Mouse (Mus musculus) kidney, embryonic 15.5 days (tissue): ENCODE measurements around the gene G6pc3. TPM values are rescaled to one million over a fixed set of nuclear protein-coding genes. Genes with fewer than 3 reads are reported as not detected.

ENCODE experiments used
- ATAC-seq: fragments of 200-750 bp; cut with Nextera tagmentation; replicated peaks from 2 replicates; pipeline ENCODE4 v1.8.0; 2017; ENCODE audit warnings: moderate TSS enrichment; ENCODE audit not compliant: low FRiP score
- H3K27ac ChIP-seq: fragments of 300-500 bp; sonication (generic); 2 replicates; pipeline ENCODE4 v1.5.1; 2015; ENCODE audit warnings: mild to moderate bottlenecking, inconsistent platforms
- H3K27me3 ChIP-seq: fragments of 300-500 bp; sonication (generic); 2 replicates; pipeline ENCODE4 v1.6.1; 2015; ENCODE audit warnings: inconsistent platforms
- H3K36me3 ChIP-seq: fragments of 300-500 bp; sonication (generic); 2 replicates; pipeline ENCODE4 v1.6.1; 2015; ENCODE audit warnings: inconsistent platforms
- H3K4me1 ChIP-seq: fragments of 300-500 bp; sonication (generic); 2 replicates; pipeline ENCODE4 v1.6.1; 2015; ENCODE audit warnings: inconsistent platforms
- H3K4me2 ChIP-seq: fragments of 300-500 bp; sonication (generic); 2 replicates; pipeline ENCODE4 v1.6.1; 2015; ENCODE audit warnings: moderate library complexity, mild to moderate bottlenecking, inconsistent platforms
- H3K4me3 ChIP-seq: fragments of 300-500 bp; sonication (generic); replicated peaks from 2 replicates; pipeline ENCODE4 v1.5.1; 2015; ENCODE audit warnings: mild to moderate bottlenecking, inconsistent platforms
- H3K9ac ChIP-seq: fragments of 300-500 bp; sonication (generic); 2 replicates; pipeline ENCODE4 v1.6.1; 2015; ENCODE audit warnings: mild to moderate bottlenecking, inconsistent platforms
- H3K9me3 ChIP-seq: fragments of 300-500 bp; sonication (generic); replicated peaks from 2 replicates; pipeline ENCODE4 v1.6.1; 2016; ENCODE audit warnings: inconsistent platforms
- WGBS: fragments of 180-500 bp; shearing (Covaris S2); methylation state at CpG from one replicate; pipeline ENCODE4 v1.1.7; 2015; ENCODE audit warnings: mixed read lengths; 5-methylcytosine and 5-hydroxymethylcytosine counted together
- polyA plus RNA-seq: library from polyadenylated mRNA; unstranded; fragments of >200 nt; fragmentation: Nextera tagmentation; extraction: Ambion mirVana; gene quantifications from 2 replicates; pipeline ENCODE4 v1.2.1, GENCODE M21; 2015

The G6pc3 gene
- polyA plus RNA-seq, 1 experiment from 2014 or later = 43.4 TPM

DNA sequence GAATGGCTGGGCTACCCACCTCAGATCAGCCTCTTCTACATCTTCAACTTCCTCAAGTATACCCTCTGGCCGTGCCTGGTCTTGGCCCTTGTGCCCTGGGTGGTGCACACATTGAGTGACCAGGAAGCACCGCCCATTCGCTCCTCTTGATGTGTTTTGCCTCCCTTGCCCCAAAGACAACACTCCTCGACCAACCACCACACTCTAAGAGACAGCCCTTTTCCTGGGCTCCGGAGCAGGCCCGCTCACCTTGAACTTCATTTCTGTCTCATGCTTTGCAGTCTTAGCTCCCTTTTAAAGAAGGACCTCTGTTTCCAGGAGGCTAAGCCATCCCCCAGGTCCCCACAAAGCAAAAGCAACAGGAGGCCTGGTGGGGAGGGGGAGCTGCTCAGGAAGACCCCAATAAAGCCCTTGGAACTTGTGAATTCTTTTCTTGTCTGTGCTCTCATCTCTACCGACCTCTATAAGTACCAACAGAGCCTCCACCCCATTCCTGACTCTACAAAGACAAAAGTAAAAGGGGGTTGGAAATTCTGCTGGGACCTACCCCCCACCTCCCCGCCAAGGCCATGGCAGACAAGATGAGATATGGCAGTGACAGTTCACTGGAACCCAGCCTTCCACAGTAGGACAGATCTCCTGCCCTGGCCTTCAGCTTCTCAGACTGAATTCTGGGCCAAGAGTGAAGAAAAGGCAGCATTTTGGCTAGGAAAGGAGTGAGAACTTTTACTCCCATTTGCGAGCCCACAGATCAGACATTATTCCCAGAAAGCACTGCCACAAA, 4.4 kb downstream of the G6pc3 start:
- Histone ChIP-seq H3K27ac (no peak overlapping the region), H3K4me1 (peaks cover 22% of the 10 kb centered on the region), H3K4me2 (no peak overlapping the region), H3K4me3 (no peak overlapping the region), H3K36me3 (peaks cover 70% of the 10 kb centered on the region), H3K9ac (no peak overlapping the region), H3K9me3 (no peaks in the 10 kb centered on the region), H3K27me3 (no peaks in the 10 kb centered on the region)
- ATAC-seq = no peak
- 76% methylated on average over 9 of the region's 9 CpGs for WGBS

DNA sequence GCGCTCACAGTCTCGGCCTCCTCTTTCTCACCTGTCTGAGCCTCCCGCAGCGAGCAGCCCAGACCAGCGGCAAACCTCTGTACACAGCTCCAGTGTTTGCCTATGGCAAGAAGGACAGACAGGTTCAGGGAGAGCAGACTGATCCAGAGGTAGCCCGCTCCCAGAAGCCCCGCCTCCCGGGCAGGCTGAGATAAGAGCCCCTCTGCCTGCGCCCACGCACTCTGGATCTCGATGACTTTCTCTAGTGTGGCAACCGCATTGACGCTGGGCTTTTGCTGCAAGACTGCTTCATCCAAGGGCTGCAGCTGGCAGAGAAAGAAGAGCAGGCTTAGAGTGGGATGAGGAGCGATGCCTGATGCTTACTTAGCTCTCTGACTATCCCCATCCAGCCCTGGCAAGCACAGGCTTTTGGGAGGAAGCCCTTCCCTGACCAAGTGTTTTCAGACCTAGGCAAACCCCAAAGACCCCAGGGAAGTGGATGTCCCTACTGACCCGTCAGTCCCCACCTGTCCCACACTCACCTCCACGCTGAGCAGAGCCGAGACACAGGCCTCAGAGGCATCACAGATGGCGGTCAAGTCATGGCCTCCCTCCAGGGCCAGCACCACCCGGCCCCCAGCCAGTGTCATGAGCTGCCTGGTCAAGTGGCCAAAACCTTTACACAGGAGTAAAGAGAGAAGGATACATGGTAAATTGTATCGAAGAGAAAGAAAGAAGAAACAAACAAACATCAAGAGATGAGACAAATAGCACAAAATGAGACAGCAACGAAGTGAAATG, 6.8 kb downstream of the G6pc3 start:
- Histone ChIP-seq H3K4me2 (no peak overlapping the region), H3K9me3 (no peaks in the 10 kb centered on the region), H3K27ac (no peak overlapping the region), H3K4me3 (no peak overlapping the region), H3K9ac (no peak overlapping the region), H3K27me3 (no peaks in the 10 kb centered on the region), H3K4me1 (peaks cover 18% of the 10 kb centered on the region), H3K36me3 (peaks cover 94% of the 10 kb centered on the region)
- WGBS = 83% methylated on average over 21 of the region's 21 CpGs
- no peak for ATAC-seq

DNA sequence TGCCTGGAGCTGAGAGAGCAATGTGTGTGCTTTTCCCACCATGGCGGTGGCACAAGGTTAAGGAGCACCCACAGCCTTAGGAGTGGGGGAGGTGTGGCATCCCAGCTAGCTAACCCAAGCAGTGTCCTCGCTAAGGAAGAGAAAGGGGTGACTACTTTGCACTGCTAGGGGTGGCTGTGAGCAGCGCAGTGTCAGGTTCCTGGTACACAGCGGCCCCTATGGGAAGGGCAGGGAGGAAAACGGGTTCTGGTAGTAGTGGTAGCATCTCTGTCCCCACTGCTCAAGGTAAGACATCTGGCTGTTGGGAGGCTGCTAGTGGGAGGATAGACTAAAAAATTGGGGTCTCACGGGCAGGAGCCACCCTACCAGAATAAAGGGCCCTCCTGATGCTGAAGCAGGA, 8.8 kb downstream of the G6pc3 start:
- 69% methylated on average over 6 of the region's 6 CpGs for WGBS

DNA sequence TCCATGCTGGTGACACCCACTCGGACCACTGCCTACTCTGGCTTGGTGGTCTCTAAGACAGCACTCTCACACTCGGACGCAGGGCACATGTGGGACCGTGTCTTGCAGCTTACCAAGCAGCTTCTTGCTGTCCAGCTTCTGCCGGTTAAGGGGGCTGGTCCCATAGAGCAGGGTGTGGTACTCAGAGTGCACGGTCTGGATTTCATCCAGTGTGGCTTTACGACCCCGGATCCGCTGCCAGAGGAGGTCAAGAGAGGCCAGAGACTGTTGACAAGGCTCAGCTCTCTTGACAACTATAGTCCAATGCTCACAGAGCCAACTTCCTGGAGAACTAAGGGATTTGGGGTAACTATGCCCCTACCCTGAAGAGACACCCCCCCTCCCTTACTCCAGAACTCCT, 10.4 kb downstream of the G6pc3 start:
- H3K27ac ChIP-seq = no peak overlapping the region
- H3K9ac ChIP-seq = no peak overlapping the region
- WGBS = 39% methylated on average over 9 of the region's 9 CpGs
- H3K36me3 ChIP-seq = peaks cover 98% of the 10 kb centered on the region
- no peak overlapping the region for H3K4me3 ChIP-seq
- ATAC-seq = 0 out of 2 replicates have a peak, but pooled peaks have one; percentile 3
- peaks cover 16% of the 10 kb centered on the region for H3K4me1 ChIP-seq
- no peak overlapping the region for H3K4me2 ChIP-seq
- H3K9me3 ChIP-seq = no peaks in the 10 kb centered on the region
- no peaks in the 10 kb centered on the region for H3K27me3 ChIP-seq

More for the DNA sequence above, 8.8 kb downstream of the G6pc3 start:
- H3K9me3 ChIP-seq = no peaks in the 10 kb centered on the region
- no peak overlapping the region for H3K4me2 ChIP-seq
- H3K4me1 ChIP-seq = peaks cover 16% of the 10 kb centered on the region
- H3K27ac ChIP-seq = no peak overlapping the region
- H3K4me3 ChIP-seq = no peak overlapping the region
- ATAC-seq = no peak
- no peaks in the 10 kb centered on the region for H3K27me3 ChIP-seq
- no peak overlapping the region for H3K9ac ChIP-seq
- peaks cover 98% of the 10 kb centered on the region for H3K36me3 ChIP-seq

DNA sequence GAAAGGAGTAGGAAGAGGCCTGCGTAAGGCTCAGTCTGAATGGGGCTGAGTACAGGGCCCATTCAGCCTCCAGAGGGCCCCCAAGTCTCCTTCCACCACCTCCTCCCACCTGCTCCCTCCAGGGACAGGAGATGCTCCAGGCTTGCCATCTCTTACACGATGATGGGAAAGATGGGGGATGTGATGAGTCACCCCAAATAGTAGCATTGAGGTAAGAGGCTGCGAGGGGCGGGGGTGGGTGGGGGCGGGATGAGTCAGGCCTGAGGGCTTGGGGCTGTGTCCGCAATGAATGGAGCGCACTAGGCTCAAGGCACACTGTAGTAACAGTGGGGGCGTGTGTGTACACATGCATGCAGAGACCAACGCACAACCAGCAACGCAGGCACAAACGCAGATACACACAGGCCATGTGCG, 12.0 kb downstream of the G6pc3 start:
- 81% methylated on average over 12 of the region's 12 CpGs for WGBS
- peak; percentile 27; the same call in 1 of the 2 replicates for ATAC-seq
- H3K4me2 ChIP-seq = no peak overlapping the region
- peaks cover 18% of the 10 kb centered on the region for H3K4me1 ChIP-seq
- H3K27me3 ChIP-seq = 0 out of 2 replicates have a peak, but pooled peaks cover 3% of the 10 kb centered on the region
- no peak overlapping the region for H3K4me3 ChIP-seq
- no peaks in the 10 kb centered on the region for H3K9me3 ChIP-seq
- no peak overlapping the region for H3K9ac ChIP-seq
- no peak overlapping the region for H3K27ac ChIP-seq
- peaks cover 98% of the 10 kb centered on the region for H3K36me3 ChIP-seq

DNA sequence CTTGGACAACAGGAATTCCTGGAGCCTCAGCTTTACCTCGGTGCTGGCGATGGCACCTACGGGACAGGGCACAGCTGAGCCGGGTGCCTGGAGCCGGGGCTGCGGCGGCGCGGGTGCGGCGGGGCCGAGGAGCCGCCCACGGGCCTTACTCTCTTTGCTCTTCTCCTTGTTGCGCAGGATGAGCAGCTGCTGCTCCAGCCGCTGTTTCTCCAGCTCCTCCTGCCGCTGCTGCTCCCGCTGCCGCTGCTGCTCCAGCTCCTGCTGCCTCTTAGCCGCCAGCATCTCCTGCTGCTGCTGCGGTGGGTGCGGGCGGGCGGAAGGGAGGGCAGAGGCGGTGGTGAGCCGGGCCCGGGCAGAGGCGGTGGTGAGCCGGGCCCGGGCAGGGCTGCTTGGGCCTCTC, 17.1 kb downstream of the G6pc3 start:
- no peak overlapping the region for H3K9ac ChIP-seq
- H3K9me3 ChIP-seq = no peaks in the 10 kb centered on the region
- no peak for ATAC-seq
- peaks cover 47% of the 10 kb centered on the region for H3K4me1 ChIP-seq
- WGBS = 69% methylated on average over 30 of the region's 30 CpGs
- H3K4me3 ChIP-seq = no peak overlapping the region
- H3K36me3 ChIP-seq = peaks cover 56% of the 10 kb centered on the region
- H3K27ac ChIP-seq = no peak overlapping the region
- 0 out of 2 replicates have a peak, but pooled peaks cover 3% of the 10 kb centered on the region for H3K27me3 ChIP-seq
- no peak overlapping the region for H3K4me2 ChIP-seq

DNA sequence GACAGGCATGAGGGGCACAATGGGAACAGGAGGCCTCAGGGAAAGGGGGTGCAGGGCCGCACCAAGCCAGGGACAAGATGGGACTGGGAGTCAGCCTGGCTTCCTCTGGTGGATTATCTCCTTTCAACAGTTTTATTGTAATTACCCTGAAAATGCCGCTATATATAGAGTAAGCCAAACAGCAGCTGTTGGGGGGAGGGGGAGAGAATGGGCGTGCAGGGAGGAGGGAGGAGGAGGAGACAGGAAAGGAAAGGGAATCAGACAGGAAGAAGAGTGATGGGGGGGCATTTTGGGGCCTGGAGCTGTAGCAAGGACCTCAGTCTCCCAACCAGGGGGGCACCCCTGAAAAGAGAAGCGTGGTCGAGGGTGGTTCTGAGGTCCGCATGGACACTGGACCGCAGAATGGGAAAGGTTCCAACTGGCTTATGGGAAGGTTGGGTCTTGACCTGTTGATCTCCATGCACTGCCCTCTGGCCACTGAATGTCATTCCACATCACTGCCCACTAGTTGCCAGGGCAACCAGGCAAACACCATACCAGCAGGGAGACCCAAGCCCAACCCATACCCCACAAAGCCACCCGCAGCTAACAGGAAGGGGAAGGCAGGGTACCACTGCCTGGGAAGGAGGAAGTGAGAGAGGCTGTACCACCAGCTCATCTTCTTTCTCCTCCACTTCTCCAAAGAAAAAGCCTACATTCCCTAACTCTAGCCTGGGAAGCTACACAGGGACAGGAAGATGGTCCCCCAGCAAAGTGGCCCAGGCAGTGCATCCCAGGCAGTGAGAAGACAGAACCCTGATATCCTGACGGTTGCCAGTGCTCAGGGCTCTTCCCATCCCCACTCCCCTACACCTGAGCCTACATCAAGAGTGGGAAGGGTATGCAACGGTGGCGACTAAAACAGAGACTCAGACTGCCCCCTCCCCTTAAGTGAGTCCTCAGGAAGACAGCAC, 18.7 kb downstream of the G6pc3 start:
- H3K4me3 ChIP-seq = no peak overlapping the region
- no peaks in the 10 kb centered on the region for H3K9me3 ChIP-seq
- ATAC-seq = peak; percentile 15; the same call in 1 of the 2 replicates
- peak overlapping the region; percentile 36; the same call in 1 of the 2 replicates for H3K4me2 ChIP-seq
- 0 out of 2 replicates have a peak overlapping the region, but pooled peaks have one; percentile 1 for H3K9ac ChIP-seq
- peaks cover 54% of the 10 kb centered on the region for H3K4me1 ChIP-seq
- peaks cover 41% of the 10 kb centered on the region for H3K36me3 ChIP-seq
- H3K27ac ChIP-seq = peak overlapping the region; percentile 67; the same call in 1 of the 2 replicates
- WGBS = 48% methylated on average over 11 of the region's 11 CpGs
- H3K27me3 ChIP-seq = 0 out of 2 replicates have a peak, but pooled peaks cover 3% of the 10 kb centered on the region

DNA sequence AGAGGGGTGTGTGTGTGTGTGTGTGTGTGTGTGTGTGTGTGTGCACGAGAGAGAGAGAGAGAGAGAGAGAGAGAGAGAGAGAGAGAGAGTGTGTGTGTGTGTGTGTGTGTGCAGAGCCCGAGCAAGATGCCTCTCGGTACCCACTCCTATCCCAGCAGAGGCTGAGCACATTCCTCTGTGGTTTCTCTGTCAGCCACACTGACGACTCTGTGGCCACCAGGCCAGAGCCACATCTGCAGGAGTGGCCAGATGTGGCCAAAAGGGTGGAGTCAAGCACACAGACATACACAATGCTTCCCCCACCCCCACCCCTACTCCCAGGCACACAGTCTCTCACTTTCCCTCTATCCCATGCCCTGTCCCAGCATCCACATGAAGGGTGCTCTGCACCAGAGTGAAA, 19.4 kb downstream of the G6pc3 start:
- Histone ChIP-seq H3K4me3 (no peak overlapping the region), H3K9ac (no peak overlapping the region), H3K4me1 (peaks cover 61% of the 10 kb centered on the region), H3K36me3 (peaks cover 35% of the 10 kb centered on the region), H3K4me2 (no peak overlapping the region), H3K27me3 (0 out of 2 replicates have a peak, but pooled peaks cover 3% of the 10 kb centered on the region), H3K27ac (peak overlapping the region; percentile 67; the same call in 1 of the 2 replicates), H3K9me3 (no peaks in the 10 kb centered on the region)
- WGBS = 49% methylated on average over 4 of the region's 4 CpGs
- ATAC-seq = no peak

DNA sequence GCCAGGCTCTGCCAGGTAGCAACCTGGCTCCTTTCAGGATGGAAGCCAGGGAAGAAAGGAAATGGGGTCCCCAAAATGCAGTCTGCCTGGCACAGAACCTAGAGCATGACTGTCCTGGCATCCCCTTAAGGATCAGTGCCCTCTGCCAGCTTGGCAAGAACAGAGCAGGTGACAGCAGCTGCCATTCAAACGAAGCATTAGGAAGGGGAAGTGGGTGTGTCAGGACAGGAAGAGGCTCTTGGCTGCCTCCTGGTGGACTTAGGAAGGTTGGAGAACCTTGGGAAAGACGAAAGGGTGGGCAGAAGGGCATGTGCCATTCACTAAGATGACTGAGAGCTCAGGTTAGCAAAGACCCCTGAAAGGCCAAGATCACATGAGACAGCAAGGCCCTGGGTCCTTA, 20.3 kb downstream of the G6pc3 start:
- ATAC-seq = no peak
- H3K4me2 ChIP-seq = no peak overlapping the region
- 0 out of 2 replicates have a peak, but pooled peaks cover 3% of the 10 kb centered on the region for H3K27me3 ChIP-seq
- 25% methylated on average over 2 of the region's 2 CpGs for WGBS
- peaks cover 26% of the 10 kb centered on the region for H3K36me3 ChIP-seq
- H3K4me3 ChIP-seq = no peak overlapping the region
- no peak overlapping the region; the same call in 1 of the 2 replicates for H3K9ac ChIP-seq
- peaks cover 70% of the 10 kb centered on the region for H3K4me1 ChIP-seq
- no peaks in the 10 kb centered on the region for H3K9me3 ChIP-seq
- H3K27ac ChIP-seq = no peak overlapping the region

DNA sequence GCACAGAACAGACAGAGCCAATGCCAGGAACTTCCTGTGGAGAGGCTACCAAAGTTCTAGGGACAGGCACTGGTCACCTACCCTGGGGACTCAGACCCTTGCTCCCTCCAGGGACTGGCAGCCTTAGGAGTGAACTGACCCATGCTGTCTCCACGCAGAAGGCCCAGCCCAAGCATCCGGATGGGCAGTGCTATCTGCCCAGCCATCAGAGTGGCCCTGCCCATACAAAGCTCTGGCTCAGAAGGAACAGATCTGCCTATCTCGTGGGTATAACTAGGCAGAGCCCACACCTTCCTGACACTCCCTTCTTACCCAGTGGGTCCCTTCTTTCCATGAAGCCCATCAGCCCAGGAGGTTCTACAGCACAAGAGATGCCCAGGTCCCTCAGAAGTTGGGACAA, 20.8 kb downstream of the G6pc3 start:
- peaks cover 74% of the 10 kb centered on the region for H3K4me1 ChIP-seq

DNA sequence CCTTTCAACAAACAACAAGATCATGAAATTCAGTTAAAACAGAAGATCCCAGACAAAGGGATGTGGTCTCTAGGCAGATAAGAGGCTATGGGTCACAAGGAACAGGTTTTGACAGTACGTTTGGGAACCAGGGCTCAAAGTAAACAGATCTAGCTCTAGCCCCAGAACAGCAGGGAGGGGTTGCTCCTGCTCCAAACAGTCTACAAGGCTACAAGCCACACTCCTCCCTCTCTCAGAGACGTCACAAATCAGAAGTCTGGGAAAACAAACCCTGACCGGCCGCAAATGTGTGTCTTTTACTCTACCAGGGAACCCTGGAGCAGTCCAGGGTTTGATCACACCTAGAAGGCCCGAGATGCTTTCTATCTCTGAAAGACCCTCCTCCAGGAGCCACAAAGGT, 21.6 kb downstream of the G6pc3 start:
- Histone ChIP-seq H3K9me3 (no peaks in the 10 kb centered on the region), H3K9ac (no peak overlapping the region), H3K4me3 (no peak overlapping the region), H3K27ac (no peak overlapping the region), H3K27me3 (0 out of 2 replicates have a peak, but pooled peaks cover 3% of the 10 kb centered on the region), H3K4me1 (peaks cover 83% of the 10 kb centered on the region), H3K4me2 (no peak overlapping the region), H3K36me3 (peaks cover 13% of the 10 kb centered on the region)
- ATAC-seq = no peak
- 24% methylated on average over 5 of the region's 5 CpGs for WGBS

More for the DNA sequence above, 20.8 kb downstream of the G6pc3 start:
- H3K4me2 ChIP-seq = no peak overlapping the region
- 67% methylated on average over 3 of the region's 3 CpGs for WGBS
- no peak overlapping the region for H3K9ac ChIP-seq
- ATAC-seq = no peak
- peaks cover 21% of the 10 kb centered on the region for H3K36me3 ChIP-seq
- H3K27me3 ChIP-seq = 0 out of 2 replicates have a peak, but pooled peaks cover 3% of the 10 kb centered on the region
- no peak overlapping the region for H3K27ac ChIP-seq
- H3K4me3 ChIP-seq = no peak overlapping the region
- H3K9me3 ChIP-seq = no peaks in the 10 kb centered on the region
